Mouse (Mus musculus): Measurements from ENCODE around the gene Mfap5.

DNA sequence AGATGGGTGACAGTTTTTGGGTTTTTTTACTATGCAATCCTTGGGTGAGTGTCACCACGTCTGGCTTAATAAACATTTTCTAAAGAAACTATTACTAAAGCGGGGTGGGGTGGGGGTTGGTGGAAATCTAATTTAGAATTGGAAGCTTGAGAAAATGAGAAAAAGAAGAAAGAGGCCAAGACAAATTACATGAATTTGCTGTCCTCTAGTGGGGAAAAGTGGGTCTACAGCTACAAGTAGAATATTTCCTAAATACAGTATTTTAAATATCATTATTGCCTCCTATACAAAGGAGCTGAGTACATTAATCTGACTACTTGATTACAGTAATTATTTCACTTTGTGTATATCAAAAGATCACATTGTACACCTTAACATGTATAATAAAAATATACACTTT is 13.7 kb downstream of the Mfap5 start:
- TF ChIP-seq CTCF (IDR thresholded peaks at IDR 0.05; ENCODE audit: control insufficient read depth, insufficient read depth, low read length) (no peak), POLR2A (IDR thresholded peaks at IDR 0.05; ENCODE audit: borderline replicate concordance, control insufficient read depth, low read depth, low read length) (no peak)

Data from bone marrow, adult 2 months (tissue).